Mouse (Mus musculus) E14TG2a.4 (cell line): ENCODE data around the gene Dctn1.

Experiments used
- CTCF ChIP-seq: conservative IDR thresholded peaks from 2 replicates; pipeline ENCODE4 v1.5.1; 2014; ENCODE audit warnings: low read length
- POU5F1 ChIP-seq: IDR thresholded peaks from 2 replicates; pipeline ENCODE4 v1.6.1; 2014; ENCODE audit warnings: low read length, borderline replicate concordance

DNA sequence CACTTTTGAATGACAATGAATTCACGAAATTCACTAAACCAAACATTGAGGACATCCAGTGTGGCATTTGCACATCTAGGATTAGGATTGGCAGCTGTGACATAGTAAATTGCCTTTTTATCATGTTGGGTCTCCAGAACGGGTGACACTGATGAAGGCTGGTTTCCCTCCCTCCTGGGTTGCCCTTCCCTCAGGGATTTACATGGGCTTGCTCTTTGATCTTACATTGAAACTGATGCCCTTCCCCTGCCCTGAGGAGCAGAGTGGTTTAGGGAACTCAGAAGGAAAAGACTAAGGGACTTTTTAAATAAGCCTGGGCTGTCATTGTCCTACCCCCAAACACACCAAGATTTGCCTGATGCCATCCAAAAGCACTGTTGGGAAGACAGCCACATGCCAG is 65.8 kb downstream of the Dctn1 start:
- TF ChIP-seq CTCF (no peak), POU5F1 (no peak)
